Mouse (Mus musculus) heart, embryonic 12.5 days (tissue): ENCODE measurements at regions not wholly inside any gene's neighbourhood (a gene's known extent, or its start where the extent isn't known, plus 50 kb on each side); places are given as distances from the start of the nearest gene placed in this dataset.

Source experiments
- ATAC-seq: fragments of 200-750 bp; cut with Nextera tagmentation; 2 replicates; pipeline ENCODE4 v1.8.0; 2017; ENCODE audit warnings: moderate TSS enrichment, moderate library complexity; ENCODE audit not compliant: insufficient number of reproducible peaks, low FRiP score
- H3K27ac ChIP-seq: fragments of 300-500 bp; sonication (generic); 2 replicates; pipeline ENCODE4 v1.5.1; 2016; ENCODE audit warnings: mild to moderate bottlenecking, moderate library complexity; ENCODE audit not compliant: poor library complexity, severe bottlenecking
- H3K27me3 ChIP-seq: fragments of 300-500 bp; sonication (generic); replicated peaks from 2 replicates; pipeline ENCODE4 v1.6.1; 2016; ENCODE audit warnings: mild to moderate bottlenecking, moderate library complexity
- H3K36me3 ChIP-seq: fragments of 300-500 bp; sonication (generic); 2 replicates; pipeline ENCODE4 v1.6.1; 2016; ENCODE audit warnings: mild to moderate bottlenecking, moderate library complexity
- H3K4me1 ChIP-seq: fragments of 300-500 bp; sonication (generic); replicated peaks from 2 replicates; pipeline ENCODE4 v1.6.1; 2016; ENCODE audit warnings: mild to moderate bottlenecking
- H3K4me2 ChIP-seq: fragments of 300-500 bp; sonication (generic); 2 replicates; pipeline ENCODE4 v1.6.1; 2016; ENCODE audit warnings: mild to moderate bottlenecking, moderate library complexity
- H3K4me3 ChIP-seq: fragments of 300-500 bp; sonication (generic); 2 replicates; pipeline ENCODE4 v1.5.1; 2016; ENCODE audit warnings: mild to moderate bottlenecking
- H3K9ac ChIP-seq: fragments of 300-500 bp; sonication (generic); 2 replicates; pipeline ENCODE4 v1.6.1; 2016; ENCODE audit warnings: mild to moderate bottlenecking, moderate library complexity
- H3K9me3 ChIP-seq: fragments of 300-500 bp; sonication (generic); replicated peaks from 2 replicates; pipeline ENCODE4 v1.6.1; 2016; ENCODE audit warnings: mild to moderate bottlenecking, moderate library complexity
- WGBS: fragments of 180-500 bp; shearing (Covaris S2); methylation state at CpG from one replicate; pipeline ENCODE4 v1.1.7; 2016; 5-methylcytosine and 5-hydroxymethylcytosine counted together

GRCm38 (mm10) chr6:49523184-49523583 lies 127.8 kb downstream of the Stk31 start:
- Histone ChIP-seq H3K4me2 (no peak overlapping the region), H3K9me3 (no peaks in the 10 kb centered on the region), H3K27me3 (no peaks in the 10 kb centered on the region), H3K27ac (no peak overlapping the region), H3K9ac (no peak overlapping the region), H3K4me3 (no peak overlapping the region), H3K36me3 (no peaks in the 10 kb centered on the region), H3K4me1 (no peaks in the 10 kb centered on the region)
- no peak for ATAC-seq
- WGBS, result 20% methylated on average over 1 of the region's 1 CpGs

GRCm38 (mm10) chr6:49523696-49524095 lies 128.3 kb downstream of the Stk31 start:
- WGBS, result 86% methylated on average over 7 of the region's 7 CpGs

GRCm38 (mm10) chr6:49533956-49534355 lies 138.6 kb downstream of the Stk31 start:
- no peak overlapping the region for H3K4me3 ChIP-seq
- no peak overlapping the region for H3K4me2 ChIP-seq
- no peaks in the 10 kb centered on the region for H3K36me3 ChIP-seq
- H3K9ac ChIP-seq, result no peak overlapping the region
- H3K27me3 ChIP-seq, result no peaks in the 10 kb centered on the region
- no peak overlapping the region for H3K27ac ChIP-seq
- 0 out of 2 replicates have a peak, but pooled peaks cover 3% of the 10 kb centered on the region for H3K9me3 ChIP-seq
- WGBS, result 92% methylated on average over 9 of the region's 9 CpGs
- no peak for ATAC-seq
- H3K4me1 ChIP-seq, result no peaks in the 10 kb centered on the region

More at GRCm38 (mm10) chr6:49523696-49524095, 128.3 kb downstream of the Stk31 start:
- Histone ChIP-seq H3K4me1 (no peaks in the 10 kb centered on the region), H3K9ac (no peak overlapping the region), H3K4me3 (no peak overlapping the region), H3K36me3 (no peaks in the 10 kb centered on the region), H3K27ac (no peak overlapping the region), H3K27me3 (no peaks in the 10 kb centered on the region), H3K4me2 (no peak overlapping the region), H3K9me3 (no peaks in the 10 kb centered on the region)
- ATAC-seq, result no peak

- H3K36me3 ChIP-seq, result no peaks in the 10 kb centered on the region
- H3K4me1 ChIP-seq, result no peaks in the 10 kb centered on the region
- no peaks in the 10 kb centered on the region for H3K27me3 ChIP-seq
- no peak for ATAC-seq
- H3K4me2 ChIP-seq, result no peak overlapping the region
- 0 out of 2 replicates have a peak, but pooled peaks cover 3% of the 10 kb centered on the region for H3K9me3 ChIP-seq
- WGBS, result 56% methylated on average over 3 of the region's 3 CpGs
- H3K4me3 ChIP-seq, result no peak overlapping the region
- H3K27ac ChIP-seq, result no peak overlapping the region
- H3K9ac ChIP-seq, result no peak overlapping the region
These were observed 139.1 kb downstream of the Stk31 start for GRCm38 (mm10) chr6:49534551-49534950.

- no peak overlapping the region for H3K9ac ChIP-seq
- no peaks in the 10 kb centered on the region for H3K36me3 ChIP-seq
- H3K27me3 ChIP-seq, result no peaks in the 10 kb centered on the region
- no peak overlapping the region for H3K4me3 ChIP-seq
- peaks cover 3% of the 10 kb centered on the region; the same call in 1 of the 2 replicates for H3K9me3 ChIP-seq
- H3K27ac ChIP-seq, result no peak overlapping the region
- no peak for ATAC-seq
- no peaks in the 10 kb centered on the region for H3K4me1 ChIP-seq
- WGBS, result 80% methylated on average over 7 of the region's 7 CpGs
- H3K4me2 ChIP-seq, result no peak overlapping the region
These were observed 149.5 kb downstream of the Stk31 start for GRCm38 (mm10) chr6:49544946-49545345.

GRCm38 (mm10) chr6:49555069-49555468 lies 159.7 kb downstream of the Stk31 start:
- no peaks in the 10 kb centered on the region for H3K36me3 ChIP-seq
- no peaks in the 10 kb centered on the region for H3K4me1 ChIP-seq
- H3K9me3 ChIP-seq, result no peaks in the 10 kb centered on the region
- ATAC-seq, result no peak
- no peak overlapping the region for H3K9ac ChIP-seq
- no peak overlapping the region for H3K27ac ChIP-seq
- no peak overlapping the region for H3K4me2 ChIP-seq
- no peak overlapping the region for H3K4me3 ChIP-seq
- WGBS, result 83% methylated on average over 10 of the region's 10 CpGs
- no peaks in the 10 kb centered on the region for H3K27me3 ChIP-seq

GRCm38 (mm10) chr6:49558508-49558907 lies 163.1 kb downstream of the Stk31 start:
- 73% methylated on average over 1 of the region's 1 CpGs for WGBS
- H3K9me3 ChIP-seq, result no peaks in the 10 kb centered on the region
- H3K27me3 ChIP-seq, result no peaks in the 10 kb centered on the region
- H3K4me2 ChIP-seq, result no peak overlapping the region
- no peaks in the 10 kb centered on the region for H3K36me3 ChIP-seq
- H3K4me3 ChIP-seq, result no peak overlapping the region
- ATAC-seq, result no peak
- H3K27ac ChIP-seq, result no peak overlapping the region
- H3K4me1 ChIP-seq, result no peaks in the 10 kb centered on the region
- no peak overlapping the region for H3K9ac ChIP-seq

GRCm38 (mm10) chr6:49559112-49559511 lies 163.7 kb downstream of the Stk31 start:
- WGBS, result 83% methylated on average over 11 of the region's 11 CpGs
- Histone ChIP-seq H3K9ac (no peak overlapping the region), H3K9me3 (no peaks in the 10 kb centered on the region), H3K27me3 (no peaks in the 10 kb centered on the region), H3K4me1 (no peaks in the 10 kb centered on the region), H3K36me3 (no peaks in the 10 kb centered on the region), H3K27ac (no peak overlapping the region), H3K4me3 (no peak overlapping the region), H3K4me2 (no peak overlapping the region)
- ATAC-seq, result no peak

- Histone ChIP-seq H3K27ac (no peak overlapping the region), H3K4me3 (no peak overlapping the region), H3K9ac (no peak overlapping the region), H3K27me3 (no peaks in the 10 kb centered on the region), H3K9me3 (no peaks in the 10 kb centered on the region), H3K4me1 (no peaks in the 10 kb centered on the region), H3K36me3 (no peaks in the 10 kb centered on the region), H3K4me2 (no peak overlapping the region)
- WGBS, result 73% methylated on average over 6 of the region's 6 CpGs
- no peak for ATAC-seq
These were observed 182.9 kb downstream of the Stk31 start for GRCm38 (mm10) chr6:49578340-49578739.

- no peaks in the 10 kb centered on the region for H3K4me1 ChIP-seq
- ATAC-seq, result no peak
- WGBS, result 57% methylated on average over 4 of the region's 4 CpGs
These were observed 184.3 kb downstream of the Stk31 start for GRCm38 (mm10) chr6:49579691-49580090.

GRCm38 (mm10) chr6:49582040-49582707 lies 186.8 kb downstream of the Stk31 start:
- WGBS, result 60% methylated on average over 8 of the region's 8 CpGs
- H3K9ac ChIP-seq, result no peak overlapping the region
- no peaks in the 10 kb centered on the region for H3K9me3 ChIP-seq
- no peaks in the 10 kb centered on the region for H3K36me3 ChIP-seq
- H3K4me2 ChIP-seq, result no peak overlapping the region
- no peak overlapping the region for H3K4me3 ChIP-seq
- H3K27me3 ChIP-seq, result no peaks in the 10 kb centered on the region
- H3K4me1 ChIP-seq, result no peaks in the 10 kb centered on the region
- no peak for ATAC-seq
- H3K27ac ChIP-seq, result no peak overlapping the region

More at GRCm38 (mm10) chr6:49579691-49580090, 184.3 kb downstream of the Stk31 start:
- Histone ChIP-seq H3K27ac (no peak overlapping the region), H3K9ac (no peak overlapping the region), H3K27me3 (no peaks in the 10 kb centered on the region), H3K4me2 (no peak overlapping the region), H3K4me3 (no peak overlapping the region), H3K36me3 (no peaks in the 10 kb centered on the region), H3K9me3 (no peaks in the 10 kb centered on the region)

GRCm38 (mm10) chr6:49586553-49586952 lies 191.1 kb downstream of the Stk31 start:
- no peak overlapping the region for H3K4me2 ChIP-seq
- H3K9ac ChIP-seq, result no peak overlapping the region
- ATAC-seq, result no peak
- H3K9me3 ChIP-seq, result no peaks in the 10 kb centered on the region
- H3K4me3 ChIP-seq, result no peak overlapping the region
- no peak overlapping the region for H3K27ac ChIP-seq
- 62% methylated on average over 5 of the region's 5 CpGs for WGBS
- no peaks in the 10 kb centered on the region for H3K36me3 ChIP-seq
- peaks cover 9% of the 10 kb centered on the region for H3K4me1 ChIP-seq
- no peaks in the 10 kb centered on the region for H3K27me3 ChIP-seq
